Mouse (Mus musculus) spleen, postnatal 0 days (tissue): ENCODE data around the gene Gm3373. TPM values are rescaled to one million over a fixed set of nuclear protein-coding genes. Genes with fewer than 3 reads are reported as not detected.

Experiments
- polyA plus RNA-seq: library from polyadenylated mRNA; unstranded; fragments of >200 nt; fragmentation: Nextera tagmentation; extraction: Ambion mirVana; gene quantifications from 2 replicates; pipeline ENCODE4 v1.2.1, GENCODE M21; 2015

Gm3373 gene
- 0.08 TPM in 1 of 2 replicates, not detected in the other for polyA plus RNA-seq

GRCm38 (mm10) chr14:5741477-5741876, at the start of gene Gm3373:
Gene Gm3373, minus strand, starts transcription at chr14:5741577.

GRCm38 (mm10) chr14:5687357-5687756, 54.0 kb downstream of the Gm3373 start, which contains the start of gene Gm9603:
Gene Gm9603, minus strand, starts transcription at chr14:5687457.

Other genes with a start within 250 kb of the Gm3373 start
- gene Gm3488, start 239.9 kb downstream of the Gm3373 start, polyA plus RNA-seq = 0.12 and 0.24 TPM in 2 replicates
- not detected in 2 replicates for gene Gm3532, start 203.1 kb downstream of the Gm3373 start, polyA plus RNA-seq
- not detected in 2 replicates for gene Gm8265, start 108.5 kb downstream of the Gm3373 start, polyA plus RNA-seq
- not detected in 2 replicates for gene Gm9603, start 54.1 kb downstream of the Gm3373 start, polyA plus RNA-seq
- 0.18 TPM in 1 of 2 replicates, not detected in the other for gene Gm3383, start 66.4 kb upstream of the Gm3373 start, polyA plus RNA-seq
- gene Gm3424, start 88.8 kb upstream of the Gm3373 start, polyA plus RNA-seq = not detected in 2 replicates
- 0.06 and 0.08 TPM in 2 replicates for gene Gm8237, start 138.8 kb upstream of the Gm3373 start, polyA plus RNA-seq
- 0.18 and 0.23 TPM in 2 replicates for gene Gm3248, start 220.2 kb upstream of the Gm3373 start, polyA plus RNA-seq
- gene Gm3453, start 237.6 kb upstream of the Gm3373 start, polyA plus RNA-seq = not detected in 2 replicates